Mouse (Mus musculus) hindbrain, embryonic 15.5 days (tissue): ENCODE results near the gene Chil3. TPM values are rescaled to one million over a fixed set of nuclear protein-coding genes. Genes with fewer than 3 reads are reported as not detected.

Experiments used
- ATAC-seq: fragments of 200-750 bp; cut with Nextera tagmentation; 2 replicates; pipeline ENCODE4 v1.8.0; 2017; ENCODE audit warnings: low read depth, moderate number of reproducible peaks, moderate TSS enrichment; ENCODE audit not compliant: low FRiP score
- H3K27ac ChIP-seq: fragments of 300-500 bp; sonication (generic); replicated peaks from 2 replicates; pipeline ENCODE4 v1.5.1; 2015; ENCODE audit warnings: mild to moderate bottlenecking, inconsistent platforms
- H3K27me3 ChIP-seq: fragments of 300-500 bp; sonication (generic); 2 replicates; pipeline ENCODE4 v1.6.1; 2015; ENCODE audit warnings: control low read depth, inconsistent platforms
- H3K36me3 ChIP-seq: fragments of 300-500 bp; sonication (generic); 2 replicates; pipeline ENCODE4 v1.6.1; 2015; ENCODE audit warnings: control low read depth, inconsistent platforms
- H3K4me1 ChIP-seq: fragments of 300-500 bp; sonication (generic); replicated peaks from 2 replicates; pipeline ENCODE4 v1.6.1; 2015; ENCODE audit warnings: control low read depth, inconsistent platforms
- H3K4me2 ChIP-seq: fragments of 300-500 bp; sonication (generic); 2 replicates; pipeline ENCODE4 v1.6.1; 2015; ENCODE audit warnings: moderate library complexity, mild to moderate bottlenecking, inconsistent platforms
- H3K4me3 ChIP-seq: fragments of 300-500 bp; sonication (generic); 2 replicates; pipeline ENCODE4 v1.5.1; 2015; ENCODE audit warnings: mild to moderate bottlenecking, inconsistent platforms
- H3K9ac ChIP-seq: fragments of 300-500 bp; sonication (generic); 2 replicates; pipeline ENCODE4 v1.6.1; 2015; ENCODE audit warnings: inconsistent platforms
- H3K9me3 ChIP-seq: fragments of 300-500 bp; sonication (generic); 2 replicates; pipeline ENCODE4 v1.6.1; 2016; ENCODE audit warnings: control low read depth, inconsistent platforms
- WGBS: fragments of 180-500 bp; shearing (Covaris S2); methylation state at CpG from one replicate; pipeline ENCODE4 v1.1.7; 2015; 5-methylcytosine and 5-hydroxymethylcytosine counted together
- polyA plus RNA-seq: library from polyadenylated mRNA; unstranded; fragments of >200 nt; fragmentation: Nextera tagmentation; extraction: Ambion mirVana; gene quantifications from 2 replicates; pipeline ENCODE4 v1.2.1, GENCODE M21; 2015

Chil3 gene
- polyA plus RNA-seq, 1 experiment from 2014 or later, result not detected

DNA sequence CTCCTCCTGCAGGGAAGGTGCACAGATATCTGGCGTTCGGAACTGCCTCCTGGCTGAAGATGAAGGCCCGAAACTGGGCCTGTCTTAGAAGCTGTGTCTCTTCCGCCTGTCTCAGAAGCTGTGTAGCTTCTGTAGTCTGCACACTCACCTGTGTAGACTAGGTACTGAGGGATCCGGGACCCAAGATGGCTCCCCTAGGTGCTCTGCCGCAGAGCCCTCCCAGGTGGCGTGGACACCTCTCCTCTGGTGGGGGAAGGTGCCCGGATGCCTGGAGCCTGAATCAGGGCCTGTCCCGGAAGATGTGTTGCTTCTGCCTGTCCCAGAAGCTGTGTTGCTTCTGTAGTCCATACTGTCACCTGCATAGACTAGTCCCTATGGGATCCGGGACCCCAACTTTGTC is 23.3 kb downstream of the Chil3 start:
- Histone ChIP-seq H3K9me3 (0 out of 2 replicates have a peak, but pooled peaks cover 2% of the 10 kb centered on the region), H3K4me1 (no peaks in the 10 kb centered on the region), H3K27ac (no peak overlapping the region), H3K4me2 (no peak overlapping the region), H3K9ac (no peak overlapping the region), H3K36me3 (no peaks in the 10 kb centered on the region), H3K4me3 (no peak overlapping the region), H3K27me3 (no peaks in the 10 kb centered on the region)
- no peak for ATAC-seq
- 93% methylated on average over 10 of the region's 10 CpGs for WGBS

DNA sequence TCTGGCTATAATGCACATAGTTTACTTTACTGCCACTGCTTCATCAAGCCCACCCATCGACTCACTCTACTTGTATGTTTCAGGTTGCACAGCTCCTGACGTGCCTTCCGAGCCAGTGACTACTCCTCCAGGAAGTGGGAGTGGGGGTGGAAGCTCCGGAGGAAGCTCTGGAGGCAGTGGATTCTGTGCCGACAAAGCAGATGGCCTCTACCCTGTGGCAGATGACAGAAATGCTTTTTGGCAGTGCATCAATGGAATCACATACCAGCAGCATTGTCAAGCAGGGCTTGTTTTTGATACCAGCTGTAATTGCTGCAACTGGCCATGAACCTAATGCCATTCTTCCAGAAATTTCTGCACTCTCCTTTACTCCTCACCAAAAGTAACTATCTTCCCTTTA is 35.7 kb downstream of the Chil3 start:
- Histone ChIP-seq H3K4me3 (no peak overlapping the region), H3K4me2 (no peak overlapping the region), H3K9ac (no peak overlapping the region), H3K4me1 (no peaks in the 10 kb centered on the region), H3K9me3 (no peaks in the 10 kb centered on the region), H3K27me3 (no peaks in the 10 kb centered on the region), H3K36me3 (no peaks in the 10 kb centered on the region), H3K27ac (no peak overlapping the region)
- WGBS, result 64% methylated on average over 5 of the region's 5 CpGs
- peak; percentile 88 for ATAC-seq

DNA sequence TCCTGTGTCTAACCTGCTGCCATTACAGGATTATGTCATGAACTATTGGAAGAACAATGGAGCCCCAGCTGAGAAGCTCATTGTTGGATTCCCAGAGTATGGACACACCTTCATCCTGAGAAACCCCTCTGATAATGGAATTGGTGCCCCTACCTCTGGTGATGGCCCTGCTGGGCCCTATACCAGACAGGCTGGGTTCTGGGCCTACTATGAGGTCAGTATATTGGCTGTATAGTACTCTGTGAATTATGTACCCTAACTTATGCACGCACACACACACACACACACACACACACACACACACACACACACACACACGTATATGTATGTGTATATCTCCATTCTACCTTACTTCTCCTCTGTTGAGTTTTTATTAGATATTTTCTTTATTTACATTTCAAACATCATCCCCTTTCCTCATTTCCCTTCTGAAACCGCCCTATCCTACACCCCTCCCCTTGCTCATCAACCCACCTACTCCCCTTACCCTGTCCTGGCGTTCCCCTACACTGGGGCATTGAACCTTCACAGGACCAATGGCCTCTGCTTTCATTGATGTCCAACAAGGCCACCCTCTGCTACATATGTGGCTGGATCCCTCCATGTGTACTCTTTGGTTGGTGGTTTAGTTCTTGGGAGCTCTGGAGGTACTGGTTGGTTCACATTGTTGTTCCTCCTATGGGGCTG is 38.4 kb downstream of the Chil3 start:
- Histone ChIP-seq H3K27me3 (no peaks in the 10 kb centered on the region), H3K9me3 (peaks cover 10% of the 10 kb centered on the region), H3K36me3 (no peaks in the 10 kb centered on the region), H3K4me2 (no peak overlapping the region), H3K4me3 (no peak overlapping the region), H3K9ac (no peak overlapping the region), H3K4me1 (no peaks in the 10 kb centered on the region), H3K27ac (no peak overlapping the region)
- no peak for ATAC-seq
- 81% methylated on average over 4 of the region's 4 CpGs for WGBS

DNA sequence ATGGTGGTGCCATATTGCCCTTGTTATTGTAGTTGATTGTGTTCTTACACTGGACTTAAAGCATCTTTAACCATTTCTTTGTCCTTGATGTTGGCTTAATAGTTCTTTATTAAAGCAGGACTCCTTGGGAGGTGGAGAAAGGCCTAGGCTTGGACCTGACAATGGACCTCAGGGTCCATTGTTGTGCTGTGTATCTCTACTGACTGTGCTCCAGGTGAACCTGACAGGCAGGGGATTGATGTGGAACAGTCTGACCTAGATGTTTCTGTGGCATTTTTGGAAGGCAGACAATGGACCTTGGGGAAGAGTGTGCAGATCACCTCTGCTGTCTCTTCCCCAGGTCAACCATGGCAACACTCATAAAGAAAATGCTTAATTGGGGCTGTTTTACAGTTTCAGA is 40.4 kb downstream of the Chil3 start:
- Histone ChIP-seq H3K27me3 (no peaks in the 10 kb centered on the region), H3K4me2 (no peak overlapping the region), H3K4me3 (no peak overlapping the region), H3K9me3 (peaks cover 12% of the 10 kb centered on the region), H3K36me3 (no peaks in the 10 kb centered on the region), H3K27ac (no peak overlapping the region), H3K9ac (no peak overlapping the region), H3K4me1 (no peaks in the 10 kb centered on the region)
- no peak for ATAC-seq

DNA sequence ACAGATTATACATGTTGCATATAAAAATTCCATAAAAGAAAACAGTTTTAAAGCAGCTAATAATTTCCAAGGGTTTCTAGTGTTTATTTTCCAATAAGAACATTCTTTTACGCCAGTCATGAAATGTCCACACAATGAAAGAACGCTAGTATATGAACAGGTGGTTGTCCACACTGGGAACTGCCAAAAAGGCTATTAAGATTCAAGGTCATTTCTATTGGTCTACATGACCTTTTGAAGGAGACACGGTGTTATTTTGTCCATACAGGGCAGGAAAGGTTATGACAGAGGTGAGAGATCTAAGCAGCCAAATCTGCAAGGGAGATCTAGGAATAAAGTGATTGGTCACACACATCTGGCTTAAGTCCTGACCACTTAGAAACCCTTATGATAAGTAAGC is 54.4 kb downstream of the Chil3 start, which contains the start of gene Chia1:
TSS of gene Chia1 (plus strand) at position 301 of the 400 bp plus-strand sequence.
- ATAC-seq, result no peak
- 89% methylated on average over 3 of the region's 3 CpGs for WGBS
- Histone ChIP-seq H3K36me3 (no peaks in the 10 kb centered on the region), H3K9ac (no peak within 1 kb of the TSS), H3K27me3 (no peaks in the 10 kb centered on the region), H3K4me2 (no peak within 1 kb of the TSS), H3K4me3 (no peak within 1 kb of the TSS), H3K4me1 (no peaks in the 10 kb centered on the region), H3K9me3 (no peaks in the 10 kb centered on the region), H3K27ac (no peak within 1 kb of the TSS)

Other genes starting within 250 kb of the Chil3 start
- gene I830077J02Rik, start 234.9 kb downstream of the Chil3 start, polyA plus RNA-seq, result 0.17 and 0.25 TPM in 2 replicates
- gene Wdr77, start 208.2 kb downstream of the Chil3 start, polyA plus RNA-seq, result 94.0 and 100 TPM in 2 replicates
- 499 and 527 TPM in 2 replicates for gene Atp5f1, start 207.5 kb downstream of the Chil3 start, polyA plus RNA-seq
- gene Ovgp1, start 193.9 kb downstream of the Chil3 start, polyA plus RNA-seq, result 3.7 and 4.2 TPM in 2 replicates
- 6.9 and 7.6 TPM in 2 replicates for gene Pifo, start 152.9 kb downstream of the Chil3 start, polyA plus RNA-seq
- gene Chil5, start 134.8 kb downstream of the Chil3 start, polyA plus RNA-seq, result not detected in 2 replicates
- 0.92 and 1.1 TPM in 2 replicates for gene Chia1, start 54.3 kb downstream of the Chil3 start, polyA plus RNA-seq
- 0.09 TPM in 1 of 2 replicates, not detected in the other for gene Chil4, start 51.9 kb upstream of the Chil3 start, polyA plus RNA-seq
- gene Chil6, start 238.6 kb upstream of the Chil3 start, polyA plus RNA-seq, result not detected in 2 replicates